Mouse (Mus musculus) hindlimb bud, embryonic 11.5 days (tissue): ENCODE measurements at regions not wholly inside any gene's neighbourhood (a gene's known extent, or its start where the extent isn't known, plus 50 kb on each side); places are given as distances from the start of the nearest gene placed in this dataset.

Source experiments
- DNase-seq: peaks from one replicate; pipeline ENCODE4 v3.0.0-alpha.2; 2012; ENCODE audit warnings: low read depth, low spot score; ENCODE audit errors: extremely low spot score

GRCm38 (mm10) chr1:193433493-193434021, 63.5 kb upstream of the Camk1g start:
- DNase-seq = no peak

DNA sequence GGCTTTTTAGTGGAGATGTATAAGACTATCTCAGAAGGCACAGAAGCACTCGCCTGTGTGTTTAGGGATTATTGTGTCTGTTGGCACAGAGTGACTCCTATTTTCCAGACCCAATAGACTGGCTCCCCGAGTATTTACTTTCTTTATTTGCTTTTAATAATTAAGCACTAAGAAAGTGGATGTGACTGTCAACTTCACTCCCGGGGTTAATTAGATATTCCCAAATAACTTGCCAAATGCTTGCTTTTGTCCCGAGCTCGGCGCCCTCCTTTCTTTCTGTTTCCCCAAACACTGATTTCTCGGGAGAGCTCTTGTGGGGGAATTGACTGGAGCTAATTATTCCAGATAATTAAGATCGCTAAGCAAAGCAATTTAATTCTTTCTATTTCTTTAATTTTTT, 60.1 kb upstream of the Camk1g start:
- DNase-seq = no peak

GRCm38 (mm10) chr1:193423653-193424075, 53.6 kb upstream of the Camk1g start:
- DNase-seq = no peak

DNA sequence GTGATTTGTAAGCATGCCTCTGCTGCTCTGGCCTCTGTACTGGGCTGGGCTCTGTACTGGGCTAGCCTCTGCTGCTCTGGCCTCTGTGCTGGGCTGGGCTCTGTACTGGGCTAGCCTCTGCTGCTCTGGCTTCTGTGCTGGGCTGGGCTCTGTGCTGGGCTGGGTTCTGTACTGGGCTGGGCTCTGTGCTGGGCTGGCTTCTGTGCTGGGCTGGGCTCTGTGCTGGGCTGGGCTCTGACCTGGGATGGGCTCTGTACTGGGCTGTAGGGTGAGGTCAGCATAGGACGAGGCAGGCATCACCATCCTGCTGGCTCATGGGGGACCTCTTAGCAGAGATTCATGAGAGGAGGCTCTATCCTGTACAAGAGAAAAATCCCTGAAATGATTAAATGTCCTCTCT, 52.8 kb upstream of the Camk1g start:
- no peak for DNase-seq

DNA sequence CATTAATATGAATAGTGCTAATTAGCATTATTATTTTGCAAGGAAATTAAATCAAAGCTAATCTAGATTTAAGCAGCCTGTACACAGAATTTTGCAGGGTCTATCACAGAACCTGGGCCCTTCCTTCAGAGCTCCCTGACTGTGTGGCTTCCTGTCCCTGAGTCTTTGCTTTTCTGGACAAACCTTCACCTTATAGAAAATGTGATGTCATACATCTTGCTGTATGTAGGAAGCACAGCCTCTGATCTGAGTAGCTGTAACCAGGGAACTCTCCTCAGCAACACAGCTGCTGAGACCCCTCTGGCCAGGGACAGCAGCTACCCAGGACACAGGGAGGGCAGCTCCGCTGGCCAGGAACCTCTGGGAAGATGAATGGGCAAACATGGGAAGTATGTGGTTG, 51.7 kb upstream of the Camk1g start:
- DNase-seq = no peak

DNA sequence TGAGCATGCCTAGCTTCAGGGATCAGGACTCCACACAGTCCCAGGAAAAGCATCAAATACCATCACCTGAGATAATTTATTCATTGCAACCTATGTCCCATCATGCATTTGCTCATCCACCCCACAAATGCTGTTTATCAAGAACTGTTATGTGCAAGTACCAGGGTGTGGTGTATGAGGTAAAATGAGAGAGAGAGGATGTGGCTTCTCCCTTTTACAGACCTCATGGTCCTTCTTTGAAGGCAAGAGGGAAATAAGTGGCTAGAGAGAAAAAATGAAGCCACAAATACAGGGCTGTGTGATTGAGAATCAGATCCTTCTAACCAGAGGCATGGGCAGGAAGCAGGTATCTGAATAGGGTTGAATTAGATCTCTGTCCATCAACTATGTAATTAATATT, 51.3 kb upstream of the Camk1g start:
- no peak for DNase-seq
